27 mouse cellular contexts compared by ENCODE assay signal in the genomic region with DNA sequence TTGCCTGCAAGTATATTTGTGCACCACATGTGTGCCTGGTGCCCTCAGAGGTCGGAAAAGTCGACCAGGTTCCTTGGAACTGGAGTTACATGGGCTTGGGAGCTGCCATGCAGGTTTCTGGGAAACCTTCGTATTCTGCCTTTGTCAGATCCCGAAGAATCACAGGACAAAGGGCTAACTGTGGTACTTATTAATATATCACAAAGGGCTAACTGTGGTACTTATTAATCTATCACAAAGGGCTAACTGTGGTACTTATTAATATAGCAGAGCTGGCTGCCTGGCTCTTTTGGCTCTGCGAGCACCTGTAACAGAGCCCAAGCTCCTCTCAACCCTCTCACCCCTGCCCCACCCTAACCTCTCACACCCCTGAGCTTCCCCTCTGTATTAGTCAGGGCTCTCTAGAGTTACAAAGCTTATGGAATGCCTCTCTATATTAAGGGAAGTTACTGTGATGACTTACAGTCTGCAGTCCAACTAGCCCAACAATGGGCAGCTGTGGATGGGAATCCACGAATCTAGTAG. TPM values are rescaled to one million over a fixed set of nuclear protein-coding genes. Genes with fewer than 3 reads are reported as not detected.
DNase-seq lines count a peak whose midpoint lies in the region; ATAC-seq and TF ChIP-seq lines count a peak whose summit lies in the region.
"Had no signal": no experiment of that assay in that cellular context is flagged by ENCODE, and none has a peak within 500 bp of the region (broad histone marks: within the 10 kb centered on the region; RNA-seq: fewer than 3 reads in every experiment).

No protein-coding gene starts in this region.

- no peak; the same call in 1 of the 2 replicates for ATAC-seq in kidney, embryonic 14.5 days (ENCODE audit: low FRiP score, low TSS enrichment)
- peak; percentile 63 for ATAC-seq in kidney, embryonic 15.5 days (replicated peaks; ENCODE audit: low FRiP score)
- peak; percentile 21; the same call in 1 of the 2 replicates for ATAC-seq in stomach, postnatal 0 days (ENCODE audit: low FRiP score, low TSS enrichment)
- ATAC-seq: forebrain, embryonic 14.5 days; forebrain, postnatal 0 days had no signal

- intact Hi-C loops in left cerebral cortex, postnatal 4 days (cut with DNase I) = no loop called here

- no peak for TF ChIP-seq EP300 in stomach, postnatal 0 days (optimal IDR thresholded peaks at IDR 0.05)

- no peaks in the 10 kb centered on the region for H3K27me3 ChIP-seq in kidney, adult 2 months (replicated peaks; ENCODE audit: control insufficient read depth, insufficient read depth, low read length)
- no peaks in the 10 kb centered on the region for H3K27me3 ChIP-seq in kidney, embryonic 14.5 days (ENCODE audit: control insufficient read depth, insufficient read depth, low read length)
- no peaks in the 10 kb centered on the region for H3K27me3 ChIP-seq in kidney, embryonic 15.5 days
- H3K27me3 ChIP-seq in stomach, postnatal 0 days (ENCODE audit: control insufficient read depth, insufficient read depth, low read length) = no peaks in the 10 kb centered on the region
- H3K27me3 ChIP-seq: CH12.LX; embryonic facial prominence, embryonic 12.5 days; embryonic facial prominence, embryonic 15.5 days; heart, embryonic 13.5 days had no signal

- no peak for TF ChIP-seq CTCF in kidney, adult 2 months (conservative IDR thresholded peaks at IDR 0.05; ENCODE audit: insufficient read depth, insufficient read length, low read depth, low read length)
- no peak for TF ChIP-seq CTCF in stomach, postnatal 0 days (IDR thresholded peaks at IDR 0.05; ENCODE audit: low read depth)

- H3K4me2 ChIP-seq in kidney, embryonic 14.5 days (replicated peaks; ENCODE audit: low read depth, low read length) = no peak overlapping the region
- no peak overlapping the region for H3K4me2 ChIP-seq in kidney, embryonic 15.5 days
- no peak overlapping the region for H3K4me2 ChIP-seq in stomach, postnatal 0 days (replicated peaks; ENCODE audit: low read depth)
- H3K4me2 ChIP-seq: embryonic facial prominence, embryonic 12.5 days; embryonic facial prominence, embryonic 15.5 days; heart, embryonic 13.5 days; hindbrain, embryonic 14.5 days had no signal

- 64% methylated on average over 6 of the region's 6 CpGs for WGBS in kidney, adult 2 months
- WGBS in kidney, embryonic 14.5 days = 82% methylated on average over 6 of the region's 6 CpGs
- WGBS in kidney, embryonic 15.5 days = 73% methylated on average over 6 of the region's 6 CpGs
- WGBS in stomach, postnatal 0 days = 75% methylated on average over 6 of the region's 6 CpGs

- peak; percentile 85 for DNase-seq in kidney, adult 2 months
- DNase-seq in kidney, postnatal 25 days = no peak
- DNase-seq in NIH3T3 (ENCODE audit: low read depth) = peak; percentile 38
- DNase-seq in stomach, postnatal 0 days (ENCODE audit: low spot score) = no peak
- no peak for DNase-seq in left cerebral cortex, postnatal 4 days
- DNase-seq: adrenal gland, adult 2 months; adrenal gland, postnatal 14 days; B cell, adult 2 months; cerebellum, adult 11 months; cerebellum, adult 2 months; cerebellum, adult 9-11 months; cerebellum, postnatal 25 days; forebrain, postnatal 0 days; gastrocnemius, adult 2 months; gastrocnemius, postnatal 14 days; heart, adult 18-20 months; heart, postnatal 14 days; heart, postnatal 4 days had no signal

- peak overlapping the region; percentile 96 for H3K27ac ChIP-seq in kidney, adult 2 months (ENCODE audit: insufficient read depth, low read depth, low read length)
- H3K27ac ChIP-seq in kidney, embryonic 14.5 days (ENCODE audit: low read depth, low read length) = no peak overlapping the region
- H3K27ac ChIP-seq in kidney, embryonic 15.5 days = 0 out of 2 replicates have a peak overlapping the region, but pooled peaks have one; percentile 6
- no peak overlapping the region for H3K27ac ChIP-seq in stomach, postnatal 0 days (replicated peaks)
- H3K27ac ChIP-seq: embryonic facial prominence, embryonic 12.5 days; embryonic facial prominence, embryonic 15.5 days; gastrocnemius, adult 2 months; heart, embryonic 13.5 days; hindbrain, embryonic 14.5 days had no signal

- H3K4me3 ChIP-seq in kidney, adult 2 months (ENCODE audit: insufficient read depth, low read depth, low read length) = no peak overlapping the region
- no peak overlapping the region for H3K4me3 ChIP-seq in kidney, embryonic 14.5 days (ENCODE audit: low read length)
- H3K4me3 ChIP-seq in kidney, embryonic 15.5 days (replicated peaks) = no peak overlapping the region
- no peak overlapping the region for H3K4me3 ChIP-seq in stomach, postnatal 0 days (ENCODE audit: low read depth, low read length)
- H3K4me3 ChIP-seq: embryonic facial prominence, embryonic 12.5 days; embryonic facial prominence, embryonic 15.5 days; gastrocnemius, adult 2 months; heart, embryonic 13.5 days had no signal

- H3K9me3 ChIP-seq in kidney, embryonic 14.5 days (ENCODE audit: control insufficient read depth, low read length) = no peaks in the 10 kb centered on the region
- no peaks in the 10 kb centered on the region for H3K9me3 ChIP-seq in kidney, embryonic 15.5 days (replicated peaks)
- H3K9me3 ChIP-seq in stomach, postnatal 0 days (ENCODE audit: control insufficient read depth, low read length) = no peaks in the 10 kb centered on the region
- H3K9me3 ChIP-seq: embryonic facial prominence, embryonic 12.5 days; embryonic facial prominence, embryonic 15.5 days; G1E; heart, embryonic 13.5 days had no signal

- H3K36me3 ChIP-seq in kidney, adult 2 months (ENCODE audit: control insufficient read depth, insufficient read depth, low read length) = no peaks in the 10 kb centered on the region
- no peaks in the 10 kb centered on the region for H3K36me3 ChIP-seq in kidney, embryonic 14.5 days (ENCODE audit: control insufficient read depth, insufficient read depth, low read length)
- no peaks in the 10 kb centered on the region for H3K36me3 ChIP-seq in kidney, embryonic 15.5 days
- no peaks in the 10 kb centered on the region for H3K36me3 ChIP-seq in stomach, postnatal 0 days (ENCODE audit: control insufficient read depth, insufficient read depth, low read length)
- H3K36me3 ChIP-seq: embryonic facial prominence, embryonic 12.5 days; embryonic facial prominence, embryonic 15.5 days; heart, embryonic 13.5 days had no signal

- H3K9ac ChIP-seq in kidney, embryonic 14.5 days (ENCODE audit: low read depth, low read length) = no peak overlapping the region
- no peak overlapping the region for H3K9ac ChIP-seq in kidney, embryonic 15.5 days
- H3K9ac ChIP-seq in stomach, postnatal 0 days (ENCODE audit: low read length) = no peak overlapping the region
- H3K9ac ChIP-seq: embryonic facial prominence, embryonic 12.5 days; embryonic facial prominence, embryonic 15.5 days; forebrain, postnatal 0 days; heart, embryonic 13.5 days; hindbrain, embryonic 14.5 days had no signal

- TF ChIP-seq POLR2A in kidney, adult 2 months (IDR thresholded peaks at IDR 0.05; ENCODE audit: low read depth, low read length) = no peak

- peaks cover 26% of the 10 kb centered on the region for H3K4me1 ChIP-seq in kidney, adult 2 months (ENCODE audit: control insufficient read depth, insufficient read depth, low read length)
- H3K4me1 ChIP-seq in kidney, embryonic 14.5 days (ENCODE audit: control insufficient read depth, insufficient read depth, low read length) = no peaks in the 10 kb centered on the region
- H3K4me1 ChIP-seq in kidney, embryonic 15.5 days = no peaks in the 10 kb centered on the region
- no peaks in the 10 kb centered on the region for H3K4me1 ChIP-seq in stomach, postnatal 0 days (replicated peaks; ENCODE audit: control insufficient read depth, insufficient read depth)
- H3K4me1 ChIP-seq: embryonic facial prominence, embryonic 12.5 days had no signal

RNA-seq across cellular contexts. Expression of gene Cradd, which starts 42.4 kb away (rescaled TPM):
- 20.0 and 22.5 TPM in 2 replicates for polyA plus RNA-seq in kidney, adult 2 months (2012; rRNA removed)
- polyA plus RNA-seq in kidney, embryonic 14.5 days (2014; fragmentation: Nextera tagmentation; extraction: Ambion mirVana) = 10.2 and 13.0 TPM in 2 replicates
- polyA plus RNA-seq in kidney, embryonic 15.5 days (2015; fragmentation: Nextera tagmentation; extraction: Ambion mirVana) = 7.7 and 9.3 TPM in 2 replicates
- polyA plus RNA-seq in stomach, postnatal 0 days (2015; fragmentation: Nextera tagmentation; extraction: Ambion mirVana) = 9.8 and 12.5 TPM in 2 replicates
- 1 to 10 TPM; 7.4 TPM for total RNA-seq in left cerebral cortex, postnatal 4 days (2021)

Comparison
In these comparisons a context has a peak if more than half of its experiments do, and no peak if none do; other contexts are left out.
1. DNase-seq: peak in kidney, adult 2 months (single experiment) and NIH3T3 (single experiment); none in kidney, postnatal 25 days (0 of 2), stomach, postnatal 0 days (single experiment) and left cerebral cortex, postnatal 4 days (single experiment).
2. H3K27ac ChIP-seq: peak in kidney, adult 2 months (single experiment) and kidney, embryonic 15.5 days (single experiment); none in kidney, embryonic 14.5 days (single experiment) and stomach, postnatal 0 days (single experiment).